Mouse (Mus musculus) lung, adult 2 months (tissue): ENCODE measurements at regions not wholly inside any gene's neighbourhood (a gene's known extent, or its start where the extent isn't known, plus 50 kb on each side); places are given as distances from the start of the nearest gene placed in this dataset.

Experiments
- CTCF ChIP-seq: fragments of 200-500 bp; IDR thresholded peaks from 2 replicates; pipeline ENCODE4 v1.5.1; 2011; ENCODE audit warnings: mild to moderate bottlenecking, low read length, control low read depth; ENCODE audit not compliant: insufficient read depth
- POLR2A ChIP-seq: fragments of 200-500 bp; IDR thresholded peaks from 2 replicates; pipeline ENCODE4 v1.6.1; 2011; ENCODE audit warnings: low read depth, mild to moderate bottlenecking, control low read depth, low read length, borderline replicate concordance; ENCODE audit errors: extremely low read depth

GRCm38 (mm10) chr11:63630336-63630735, 291.8 kb downstream of the Hs3st3b1 start:
- TF ChIP-seq CTCF, result no peak
- no peak for TF ChIP-seq POLR2A
